Mouse (Mus musculus): Measurements from ENCODE around the gene Mogat2. TPM values are rescaled to one million over a fixed set of nuclear protein-coding genes. Genes with fewer than 3 reads are reported as not detected.
A peak's percentile ranks its signal among the peaks of the same experiment; 100 is the strongest.

Mogat2 gene
- total RNA-seq, 2 experiments from 2014 or later = 0.41 TPM; not detected in 1

DNA sequence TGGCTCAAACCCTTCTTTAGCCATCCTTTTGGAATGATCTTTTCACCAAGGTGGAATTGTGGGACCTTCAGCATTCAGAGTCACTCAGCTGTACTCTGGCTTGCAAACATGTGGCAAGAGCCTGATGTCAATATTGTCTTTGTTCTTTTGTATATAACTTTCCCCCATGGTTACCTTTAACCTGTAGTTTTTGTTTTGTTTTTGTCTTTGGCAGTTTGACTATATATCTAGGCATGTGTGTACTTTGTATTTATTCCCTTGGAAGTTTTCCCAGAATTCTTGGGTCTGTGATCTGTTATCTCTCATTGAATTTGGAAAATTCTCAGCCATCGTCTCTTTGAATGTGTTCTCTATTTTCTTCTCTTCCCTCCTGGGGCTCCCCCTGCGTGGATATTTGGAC lies 43.9 kb downstream of the Mogat2 start:
- DNase-seq = no peak

DNA sequence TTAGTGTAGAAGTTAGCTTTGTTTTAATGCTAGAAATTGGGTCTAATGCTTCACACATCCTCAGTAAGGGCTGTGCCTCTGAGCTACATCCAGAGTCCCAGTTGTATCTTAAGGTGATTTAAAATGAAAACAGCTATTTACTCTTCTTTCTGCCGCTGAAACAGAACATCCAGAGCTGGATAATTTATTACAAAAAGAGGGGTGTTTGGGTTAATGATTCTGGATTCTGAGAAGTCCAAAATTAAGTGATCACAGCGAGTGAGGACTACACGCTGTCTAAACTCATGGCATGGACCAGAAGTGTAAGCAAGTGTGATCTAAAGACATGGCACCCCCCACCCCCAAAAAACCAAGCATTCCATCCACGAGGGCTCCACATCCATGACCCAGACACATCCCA lies 44.5 kb downstream of the Mogat2 start:
- no peak for DNase-seq

DNA sequence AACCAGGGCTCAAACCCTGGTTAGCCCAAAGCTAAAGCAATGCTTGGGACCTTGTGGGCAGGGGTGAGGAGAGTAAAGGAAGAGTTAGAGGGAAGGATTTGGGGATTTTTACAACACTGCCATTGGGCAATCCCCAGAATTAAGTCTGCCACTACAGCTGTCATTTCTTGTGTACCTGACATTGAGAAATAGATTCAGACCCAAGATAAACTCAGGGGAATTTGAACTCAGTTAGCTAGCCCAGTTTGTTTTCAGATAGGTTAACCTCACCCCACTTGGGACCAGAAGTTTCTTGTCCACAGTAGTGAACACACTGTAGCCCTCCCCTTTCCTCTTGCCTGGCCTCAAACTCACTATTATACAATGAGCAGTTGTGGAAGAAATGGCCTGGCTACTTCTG lies 47.0 kb downstream of the Mogat2 start:
- DNase-seq = no peak

DNA sequence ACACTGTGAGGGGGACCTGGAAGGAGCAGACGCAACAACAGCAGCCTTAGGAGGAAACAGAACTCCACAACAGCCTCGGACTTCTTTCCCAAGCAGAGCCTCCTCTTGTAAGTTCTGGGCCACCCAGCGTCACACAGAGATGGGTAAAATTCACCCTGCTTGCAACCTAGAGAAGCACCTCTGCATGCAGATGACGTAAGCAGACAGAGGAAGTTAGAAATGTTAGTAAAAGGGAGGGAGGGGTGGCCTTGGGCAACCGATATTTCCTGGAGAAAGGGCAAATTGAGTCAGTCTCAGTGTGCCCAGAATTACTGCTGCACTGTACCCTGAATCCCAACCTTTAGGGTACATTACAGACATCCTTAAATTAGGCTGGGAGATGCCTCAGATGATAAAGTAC lies 48.5 kb downstream of the Mogat2 start:
- DNase-seq = no peak

DNA sequence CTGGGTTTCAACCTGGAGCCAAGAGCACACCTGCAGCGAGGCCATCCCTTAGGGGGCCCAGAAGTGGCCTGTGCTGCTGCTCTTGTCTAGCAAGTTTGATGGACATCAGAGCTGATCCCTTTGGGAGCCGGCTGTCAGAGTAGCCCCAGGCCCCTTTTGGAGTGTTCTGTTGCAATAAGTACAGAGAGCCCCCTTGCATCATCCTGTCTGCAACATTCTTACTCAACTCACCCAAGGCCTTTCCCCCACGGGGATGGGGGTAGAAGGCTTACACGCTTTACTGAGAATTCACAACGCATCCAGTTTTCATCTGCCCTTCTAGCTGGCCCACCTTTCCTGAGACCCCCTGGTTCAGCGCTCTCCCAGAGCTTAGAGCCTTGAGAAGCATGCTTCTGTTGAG lies 49.8 kb downstream of the Mogat2 start:
- DNase-seq = no peak

DNA sequence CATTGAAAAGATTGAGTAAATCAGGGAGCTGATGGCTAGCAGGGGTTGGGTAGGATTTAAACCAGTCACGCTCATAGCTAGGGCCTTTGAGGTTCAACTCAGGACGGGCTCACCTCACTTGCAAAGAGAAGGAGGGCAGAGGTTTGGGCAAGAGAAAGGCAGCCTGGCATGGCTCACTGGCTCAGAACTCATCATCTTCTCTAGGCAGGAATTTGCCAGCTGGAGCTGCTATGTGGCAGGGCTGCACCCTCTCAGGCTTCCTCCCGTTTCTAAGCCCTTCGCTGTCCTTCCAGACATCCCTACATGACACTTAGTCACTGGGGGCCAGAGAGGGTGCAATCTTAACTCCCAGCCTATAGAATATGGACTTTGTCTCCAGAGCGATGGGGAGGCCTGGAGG lies 51.0 kb downstream of the Mogat2 start:
- no peak for DNase-seq

DNA sequence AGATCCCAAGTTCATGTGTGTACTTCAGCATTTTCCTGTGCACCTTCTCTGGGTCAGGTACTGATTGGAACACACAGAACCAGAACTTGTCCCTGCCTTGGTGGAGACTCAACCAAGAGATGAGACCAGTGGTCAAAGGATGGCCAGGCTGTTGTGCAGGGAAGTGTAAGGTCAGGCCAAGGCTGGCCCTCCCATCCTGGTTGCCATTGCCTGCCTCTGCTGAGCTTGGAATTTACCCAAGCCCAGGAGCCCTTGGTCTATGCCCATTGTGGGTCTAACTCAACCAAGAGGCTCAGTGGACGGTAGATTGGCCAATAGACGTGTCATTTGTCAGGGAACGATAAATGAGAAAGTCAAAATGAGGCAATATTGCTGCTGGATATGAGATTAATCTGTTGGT lies 53.0 kb downstream of the Mogat2 start:
- no peak for DNase-seq

DNA sequence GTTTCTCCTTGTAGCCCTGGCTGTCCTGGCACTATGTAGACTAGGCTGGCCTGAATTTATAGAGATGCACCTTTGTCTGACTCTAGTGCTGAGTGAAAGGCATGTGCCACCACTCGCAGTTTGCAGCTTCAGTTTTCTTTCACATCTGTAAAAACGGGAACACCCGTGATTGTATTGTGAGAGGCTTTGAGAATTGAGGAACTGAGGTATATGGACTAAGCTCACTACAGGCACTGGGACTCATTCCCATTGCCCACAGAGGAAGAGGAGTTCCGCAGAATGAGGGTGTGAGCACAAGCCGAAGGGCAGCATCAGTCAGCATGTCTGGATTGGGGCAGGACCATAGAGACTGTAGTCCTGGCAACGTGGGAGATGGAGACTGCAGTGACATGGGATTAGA lies 54.7 kb downstream of the Mogat2 start:
- DNase-seq = no peak

DNA sequence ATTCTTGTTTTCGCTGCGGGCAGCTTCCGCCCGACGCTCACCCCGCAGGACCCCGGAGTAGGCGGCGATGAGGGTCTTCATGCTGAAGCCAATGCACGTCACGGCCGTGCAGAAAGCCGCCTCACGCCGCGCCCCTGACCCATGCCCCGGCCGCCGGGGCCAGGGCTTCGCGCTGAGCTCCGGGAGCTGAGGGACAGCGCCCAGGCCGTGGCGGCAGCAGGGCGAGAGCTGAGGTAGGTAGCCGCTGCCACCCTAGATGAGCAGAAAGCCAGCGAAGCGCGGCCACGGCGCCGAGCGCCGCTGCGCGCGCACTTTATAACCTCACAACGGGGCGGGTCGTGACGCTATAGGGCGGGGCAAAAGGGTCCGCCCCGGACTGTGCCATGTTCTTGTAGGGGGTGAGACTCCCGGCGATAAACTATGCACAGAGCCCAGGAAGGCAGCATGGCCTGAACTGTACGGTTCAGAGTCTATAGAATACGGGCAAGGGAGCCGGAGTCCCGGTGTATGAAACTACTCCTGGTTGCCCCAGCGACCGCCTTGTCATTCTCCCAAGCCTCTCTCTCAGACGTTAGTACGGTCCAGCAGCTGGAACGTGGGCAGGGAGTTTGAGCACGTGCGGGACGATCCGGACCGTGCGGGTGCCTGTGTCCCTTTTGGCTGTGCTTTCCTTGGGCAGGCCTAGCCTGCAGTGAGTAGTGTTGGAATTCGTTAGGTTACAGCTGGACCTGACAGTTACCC lies 55.8 kb downstream of the Mogat2 start, which contains the start of gene Dgat2:
Dgat2 (minus strand) TSS at position 288 of the 741 bp plus-strand sequence.
- DNase-seq = peak; percentile 93

DNA sequence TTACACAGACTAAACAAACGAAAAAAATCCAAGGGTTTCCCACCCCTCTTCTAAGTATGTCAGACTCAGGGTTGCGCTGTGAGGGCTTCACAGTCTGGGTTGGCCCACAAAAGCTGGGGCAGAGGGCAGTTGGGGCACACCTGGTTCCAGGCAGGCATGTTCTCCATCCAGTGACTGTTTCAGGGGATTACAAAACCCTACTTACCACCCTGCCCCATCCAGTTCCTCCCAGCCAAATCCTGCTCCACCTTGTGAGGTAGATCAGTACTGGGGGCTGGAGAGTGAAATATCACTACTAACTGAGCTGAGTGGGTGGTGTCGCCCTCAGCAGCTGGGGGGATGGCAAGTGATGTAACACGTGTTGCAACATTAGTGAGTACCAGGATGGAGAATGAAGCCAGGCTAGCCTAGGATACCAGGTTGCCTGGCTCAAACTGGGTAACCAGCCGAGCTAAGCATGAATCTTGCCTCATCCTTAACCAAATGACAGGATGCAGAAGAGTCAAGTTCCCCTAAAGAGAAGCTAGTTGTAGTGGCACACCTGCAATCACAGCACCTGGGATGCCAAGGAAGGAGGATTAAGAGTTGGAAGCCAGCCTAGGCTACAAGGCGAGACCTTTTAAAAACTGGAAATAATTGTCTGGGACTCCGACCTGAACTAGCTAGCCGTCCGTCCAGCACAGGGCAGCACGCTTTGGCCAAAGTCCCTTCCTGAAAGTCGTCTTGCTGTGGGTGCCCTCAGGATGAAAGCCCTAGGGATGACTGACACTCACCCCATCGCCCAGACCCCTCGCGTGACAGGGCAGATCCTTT lies 56.6 kb downstream of the Mogat2 start:
- no peak for DNase-seq

DNA sequence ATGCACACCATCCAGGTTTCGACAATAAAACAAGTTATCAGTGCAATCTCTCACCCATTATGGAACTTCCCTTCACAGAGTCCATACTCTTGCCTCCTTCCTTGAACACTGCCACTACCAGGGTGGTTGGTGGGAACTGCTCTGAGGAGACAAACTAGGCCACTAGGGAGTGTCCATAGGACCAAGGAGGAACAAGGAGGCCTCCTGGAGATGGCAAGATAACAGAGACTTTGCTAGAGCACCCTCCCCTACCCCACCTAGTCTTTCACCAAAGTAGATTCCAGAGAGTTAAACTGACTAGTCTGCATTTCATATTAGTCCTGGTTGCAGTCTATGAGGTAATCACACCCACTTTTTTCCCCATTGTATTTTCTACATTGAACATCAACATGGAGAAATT lies 58.3 kb downstream of the Mogat2 start:
- DNase-seq = no peak

DNA sequence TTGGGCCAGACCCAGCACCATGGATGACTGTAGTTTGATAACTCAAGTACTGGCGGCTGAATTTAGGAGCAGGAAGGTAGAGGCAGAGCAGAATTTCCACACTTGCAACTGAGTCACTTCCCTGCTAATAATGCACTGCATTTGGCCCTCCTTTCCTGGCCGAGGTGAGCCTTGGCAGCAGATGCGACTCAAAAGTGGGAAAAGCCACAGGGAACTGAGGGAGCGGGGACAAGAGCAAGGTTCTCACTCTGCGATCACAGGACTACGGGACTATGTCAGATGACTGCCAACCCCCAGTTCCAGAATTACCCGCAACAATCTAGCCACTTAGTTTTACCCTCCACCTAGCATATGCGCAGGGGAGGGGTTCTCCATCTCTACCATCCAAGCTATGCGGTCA lies 59.1 kb downstream of the Mogat2 start:
- no peak for DNase-seq

DNA sequence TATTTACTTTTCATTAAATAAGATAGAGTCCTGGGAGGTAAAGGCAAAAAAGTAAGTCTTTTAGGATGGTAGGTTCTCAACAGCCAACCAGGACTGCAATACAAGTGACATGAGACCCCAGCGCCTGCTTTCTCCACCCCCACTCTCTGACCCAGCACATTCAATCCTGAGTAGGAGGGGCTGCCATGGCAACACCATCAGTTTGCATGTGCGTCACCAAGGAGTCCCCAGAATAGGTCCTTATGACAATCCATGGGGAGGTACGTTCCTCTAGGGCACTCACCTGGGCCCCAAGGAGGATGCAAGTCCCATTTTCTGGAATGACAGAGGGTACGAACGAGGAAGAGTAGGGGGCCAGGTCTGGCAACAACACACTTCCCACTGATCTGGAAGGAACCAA lies 61.0 kb downstream of the Mogat2 start:
- no peak for DNase-seq

DNA sequence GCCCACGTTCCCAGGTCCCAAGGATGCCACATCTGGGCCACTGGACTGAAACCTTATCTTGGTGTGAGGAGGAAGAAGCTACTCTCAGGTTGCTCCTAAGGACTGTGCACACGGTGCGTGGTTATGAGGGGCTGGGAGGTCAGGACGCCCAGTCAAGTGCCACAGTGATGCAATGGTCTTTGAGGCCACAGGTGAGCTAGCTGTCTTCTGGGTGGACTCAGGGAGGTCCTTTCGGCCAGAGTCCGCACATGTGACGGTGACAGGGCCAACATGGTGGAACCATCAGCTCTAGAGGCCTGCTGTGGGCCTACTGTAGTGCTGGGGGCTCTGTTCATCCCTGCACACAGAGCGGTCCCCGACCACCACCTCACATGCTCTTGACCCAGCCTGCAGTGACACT lies 62.8 kb downstream of the Mogat2 start:
- no peak for DNase-seq

DNA sequence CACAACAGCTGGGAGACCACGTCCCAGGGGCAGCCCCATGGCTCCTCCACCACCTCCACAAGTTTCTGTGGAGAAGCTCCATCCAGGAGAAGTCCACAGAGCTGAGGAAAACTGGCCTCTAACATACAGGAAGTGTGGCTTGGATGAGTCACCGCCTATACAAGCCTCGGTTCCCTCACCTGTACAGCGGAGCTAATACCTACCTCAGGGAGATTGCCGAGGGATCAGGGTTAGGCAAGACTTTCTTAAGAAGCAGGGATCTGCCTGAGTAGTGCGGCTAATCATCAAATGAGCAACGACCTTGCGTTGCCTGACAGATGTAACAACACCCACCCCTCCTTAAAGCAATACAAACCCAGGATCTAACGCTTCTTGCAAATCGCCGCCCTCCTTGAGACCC lies 63.3 kb downstream of the Mogat2 start:
- DNase-seq = no peak

DNA sequence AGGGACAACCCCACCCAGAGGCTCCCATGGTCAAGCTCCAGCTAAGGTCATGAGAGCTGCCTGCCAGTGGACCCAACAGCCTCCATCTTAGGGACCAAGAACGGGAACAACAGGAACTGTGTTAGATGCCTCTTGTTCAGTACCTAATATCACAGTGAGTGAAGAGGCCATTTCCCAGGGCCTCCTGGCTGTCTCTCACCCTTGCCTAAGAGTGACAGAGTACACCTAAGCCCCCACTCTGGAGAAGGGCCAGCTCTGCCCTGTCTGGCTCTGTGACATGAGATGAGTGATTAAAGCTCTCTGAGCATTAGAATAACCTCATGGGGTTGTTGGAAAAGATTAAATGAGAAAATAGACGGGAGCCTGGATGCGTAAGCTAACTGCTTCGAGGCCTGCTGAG lies 64.4 kb downstream of the Mogat2 start:
- DNase-seq = no peak

DNA sequence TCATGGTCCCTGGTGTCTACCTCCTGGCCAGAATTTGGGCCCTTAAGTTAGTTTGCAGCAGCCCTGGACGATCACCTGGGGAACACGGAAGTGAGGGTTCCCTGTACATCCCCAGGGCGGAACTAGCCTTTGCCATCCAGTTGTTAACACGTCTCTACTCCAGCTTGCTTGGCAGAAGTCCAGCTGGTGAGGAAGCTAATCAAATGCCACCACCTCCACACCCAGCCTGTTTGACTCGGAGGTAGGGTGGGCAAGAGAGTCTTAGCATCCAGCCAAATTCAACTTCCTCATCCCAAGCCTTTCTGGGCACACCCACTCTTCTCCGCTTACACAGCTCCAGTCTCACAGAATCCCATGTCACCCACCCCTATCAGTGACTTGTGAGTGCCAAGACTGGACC lies 65.5 kb downstream of the Mogat2 start:
- no peak for DNase-seq

DNA sequence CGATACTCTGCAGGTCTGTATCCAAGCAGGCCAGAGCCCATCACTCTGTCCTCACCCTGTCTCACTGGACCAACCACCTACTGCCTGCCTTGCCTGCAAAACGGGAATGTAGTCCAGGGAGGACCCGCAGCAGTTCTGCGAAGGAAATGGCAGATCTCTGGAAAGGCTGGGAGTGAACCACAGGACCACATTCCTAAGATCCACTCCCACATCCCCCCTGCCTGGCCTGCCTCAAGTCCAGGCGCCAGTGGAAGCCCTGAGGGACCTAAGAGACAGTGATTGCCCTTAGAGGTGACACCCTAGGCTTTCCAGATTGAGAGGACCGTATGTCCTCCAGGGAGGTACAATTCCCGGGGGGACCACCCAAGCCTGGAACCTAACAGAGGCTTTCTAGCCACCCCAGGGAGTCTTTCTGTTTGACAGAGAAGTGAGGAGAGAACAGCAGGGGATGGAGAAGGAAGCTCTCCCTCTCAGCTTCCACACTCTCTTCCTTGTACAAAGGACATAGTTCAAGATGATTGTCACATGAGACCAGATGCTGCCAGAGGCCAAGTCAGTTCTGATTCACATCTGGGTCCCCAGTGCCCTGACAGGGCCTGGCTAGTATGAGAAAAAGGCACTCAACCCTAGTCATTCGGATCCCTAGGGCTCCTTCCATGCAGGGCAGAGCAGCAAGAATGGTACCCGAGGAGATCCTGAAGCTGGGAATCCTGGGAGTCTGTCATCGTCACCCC lies 66.5 kb downstream of the Mogat2 start:
- DNase-seq = no peak

DNA sequence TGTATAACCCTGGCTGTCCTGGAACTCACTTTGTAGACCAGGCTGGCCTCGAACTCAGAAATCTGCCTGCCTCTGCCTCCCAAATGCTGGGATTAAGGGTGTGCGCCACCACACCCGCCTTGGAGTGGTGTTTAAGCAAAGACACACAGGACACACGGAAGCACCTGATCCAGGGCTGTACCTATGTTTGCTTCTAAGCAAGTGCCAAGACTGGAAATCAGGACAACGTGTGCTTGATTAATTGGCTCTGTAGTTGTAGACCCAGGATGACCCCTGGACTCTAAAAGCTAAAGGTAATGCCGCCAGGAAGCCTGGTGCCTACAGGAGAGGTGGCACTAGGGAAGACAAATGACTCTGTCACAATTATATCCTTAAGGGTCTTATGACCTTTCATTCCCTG lies 67.9 kb downstream of the Mogat2 start:
- no peak for DNase-seq

DNA sequence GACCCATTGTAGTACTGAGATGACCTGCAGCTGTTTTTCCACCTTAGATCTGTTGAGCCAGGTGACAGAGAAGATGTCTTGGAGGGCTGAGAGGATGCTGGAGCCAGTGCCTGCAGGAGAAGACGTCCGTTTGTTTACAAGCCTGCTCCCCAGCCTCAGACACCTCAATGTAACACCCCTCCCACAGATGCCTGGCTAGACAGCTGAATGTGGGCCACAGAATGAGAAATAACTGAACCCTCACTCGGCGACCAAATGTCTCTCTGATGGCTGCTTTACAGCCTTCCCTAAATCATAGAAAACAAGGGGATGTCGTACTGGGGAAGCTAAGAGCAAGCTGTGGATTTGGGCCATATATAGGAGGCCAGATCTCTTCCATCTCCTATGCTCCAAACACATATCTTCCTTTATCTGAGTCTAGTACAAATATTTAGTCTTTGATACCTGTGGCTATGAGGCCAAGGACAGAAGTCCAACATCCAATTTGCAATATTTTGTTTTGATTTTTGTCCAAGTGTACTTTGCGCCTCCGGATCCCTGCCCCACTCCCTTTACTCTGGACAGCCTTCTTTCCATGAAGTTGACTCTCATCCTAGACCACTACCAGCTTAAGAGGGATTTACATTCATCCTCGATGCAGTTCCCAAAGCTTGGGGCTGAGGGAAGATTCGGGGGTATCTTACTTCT lies 68.6 kb downstream of the Mogat2 start:
- DNase-seq = no peak

Data from gastrocnemius, postnatal 10 days (tissue).